Mouse (Mus musculus): ENCODE data around the gene Abhd14a. TPM values are rescaled to one million over a fixed set of nuclear protein-coding genes. Genes with fewer than 3 reads are reported as not detected.

Abhd14a gene
- total and polyA plus RNA-seq, 2 experiments from 2014 or later, result 54.4 to 84.1 TPM

DNA sequence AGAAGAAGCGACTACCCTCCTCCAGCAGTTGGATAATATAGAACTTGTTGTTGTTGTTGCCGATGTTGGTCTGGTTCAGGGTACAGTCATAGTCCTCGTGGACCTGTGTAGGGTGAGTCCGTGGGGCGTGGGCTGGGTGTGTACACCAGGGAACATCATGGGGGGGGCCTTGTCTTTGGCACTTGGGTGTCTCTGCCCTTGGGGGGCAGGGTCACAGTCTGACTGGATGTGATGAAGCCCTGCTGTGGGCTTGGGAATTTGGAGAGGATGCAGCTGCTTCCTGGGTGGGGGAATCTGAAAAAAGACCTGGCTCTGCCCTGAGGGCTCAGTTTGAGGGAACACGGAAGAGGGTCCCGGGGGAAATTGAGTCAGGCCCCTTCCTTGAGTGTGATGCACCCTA, 27.6 kb upstream of the Abhd14a start:
- ATAC-seq, result no peak
- Histone ChIP-seq H3K4me2 (ENCODE audit: low read depth) (no peak overlapping the region), H3K9ac (no peak overlapping the region), H3K27ac (ENCODE audit: low read depth, low read length) (no peak overlapping the region), H3K4me3 (ENCODE audit: low read depth, low read length) (no peak overlapping the region), H3K27me3 (ENCODE audit: insufficient read depth, low read length) (no peaks in the 10 kb centered on the region), H3K4me1 (ENCODE audit: insufficient read depth) (peaks cover 5% of the 10 kb centered on the region; the same call in 1 of the 2 replicates), H3K36me3 (ENCODE audit: insufficient read depth) (no peaks in the 10 kb centered on the region), H3K9me3 (ENCODE audit: low read length) (no peaks in the 10 kb centered on the region)
- WGBS, result 65% methylated on average over 7 of the region's 7 CpGs
- DNase-seq, result no peak
- no peak for TF ChIP-seq CTCF (IDR thresholded peaks at IDR 0.05; ENCODE audit: low read depth)

DNA sequence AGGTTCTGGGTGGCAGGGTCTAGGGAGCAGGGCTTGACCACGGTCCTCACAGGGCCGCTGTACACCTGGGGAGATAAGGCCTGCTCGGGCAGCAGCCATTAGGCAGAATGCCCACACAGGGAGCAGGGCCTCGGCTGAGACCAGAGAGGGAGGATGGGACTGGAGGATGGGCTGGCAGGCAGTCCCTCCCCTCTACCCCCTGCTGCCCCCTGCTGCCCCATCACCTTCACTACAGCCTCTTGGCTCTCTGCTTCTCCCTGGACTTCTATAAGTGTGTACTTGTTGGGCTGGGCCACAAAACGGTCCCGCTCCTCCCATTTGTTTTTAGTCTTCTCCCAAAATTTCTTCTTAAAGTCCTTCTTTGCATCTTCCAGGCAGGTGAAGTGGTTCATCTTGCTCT, 27.0 kb upstream of the Abhd14a start:
- Histone ChIP-seq H3K4me3 (ENCODE audit: low read depth, low read length) (no peak overlapping the region), H3K4me2 (ENCODE audit: low read depth) (no peak overlapping the region), H3K27me3 (ENCODE audit: insufficient read depth, low read length) (no peaks in the 10 kb centered on the region), H3K9ac (no peak overlapping the region), H3K27ac (ENCODE audit: low read depth, low read length) (no peak overlapping the region), H3K36me3 (ENCODE audit: insufficient read depth) (no peaks in the 10 kb centered on the region), H3K4me1 (ENCODE audit: insufficient read depth) (peaks cover 5% of the 10 kb centered on the region; the same call in 1 of the 2 replicates), H3K9me3 (ENCODE audit: low read length) (no peaks in the 10 kb centered on the region)
- TF ChIP-seq CTCF (IDR thresholded peaks at IDR 0.05; ENCODE audit: low read depth), result peak; percentile 63
- ATAC-seq (no peak), DNase-seq (peak; percentile 51)
- 9% methylated on average over 6 of the region's 6 CpGs for WGBS

DNA sequence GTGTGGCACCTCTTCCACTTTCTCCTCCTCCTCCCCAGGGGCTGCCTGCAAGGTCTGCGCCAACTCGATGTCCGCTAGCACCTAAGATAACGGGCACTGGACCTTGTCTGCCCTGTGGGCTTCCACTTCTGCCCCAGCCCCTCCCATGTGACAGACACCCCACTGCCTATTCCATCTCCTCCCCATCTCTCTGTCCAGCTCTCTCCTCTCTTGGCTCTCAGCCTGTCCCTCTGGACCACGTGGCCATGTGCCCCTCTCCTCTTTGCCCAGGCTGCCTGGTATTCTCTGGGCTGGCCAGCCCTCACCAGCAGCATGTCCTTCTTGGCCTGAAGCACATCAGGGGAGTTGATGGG, 26.3 kb upstream of the Abhd14a start:
- no peaks in the 10 kb centered on the region for H3K36me3 ChIP-seq (ENCODE audit: insufficient read depth)
- H3K4me2 ChIP-seq (ENCODE audit: low read depth), result no peak overlapping the region
- 80% methylated on average over 5 of the region's 5 CpGs for WGBS
- no peak for DNase-seq
- H3K27me3 ChIP-seq (ENCODE audit: insufficient read depth, low read length), result no peaks in the 10 kb centered on the region
- no peaks in the 10 kb centered on the region for H3K9me3 ChIP-seq (ENCODE audit: low read length)
- H3K9ac ChIP-seq, result no peak overlapping the region
- no peak overlapping the region for H3K4me3 ChIP-seq (ENCODE audit: low read depth, low read length)
- TF ChIP-seq CTCF (IDR thresholded peaks at IDR 0.05; ENCODE audit: low read depth), result no peak
- no peak overlapping the region for H3K27ac ChIP-seq (ENCODE audit: low read depth, low read length)
- no peak for ATAC-seq
- H3K4me1 ChIP-seq (ENCODE audit: insufficient read depth), result peaks cover 5% of the 10 kb centered on the region; the same call in 1 of the 2 replicates

GRCm38 (mm10) chr9:106473081-106473752, 25.7 kb upstream of the Abhd14a start:
- H3K36me3 ChIP-seq (ENCODE audit: insufficient read depth), result no peaks in the 10 kb centered on the region
- H3K27ac ChIP-seq (ENCODE audit: low read depth, low read length), result no peak overlapping the region
- H3K4me1 ChIP-seq (ENCODE audit: insufficient read depth), result peaks cover 4% of the 10 kb centered on the region; the same call in 1 of the 2 replicates
- no peak for ATAC-seq
- no peak for TF ChIP-seq CTCF (IDR thresholded peaks at IDR 0.05; ENCODE audit: low read depth)
- no peaks in the 10 kb centered on the region for H3K27me3 ChIP-seq (ENCODE audit: insufficient read depth, low read length)
- WGBS, result 89% methylated on average over 16 of the region's 16 CpGs
- no peak for DNase-seq
- no peak overlapping the region for H3K9ac ChIP-seq
- H3K4me2 ChIP-seq (ENCODE audit: low read depth), result no peak overlapping the region
- H3K9me3 ChIP-seq (ENCODE audit: low read length), result no peaks in the 10 kb centered on the region
- no peak overlapping the region for H3K4me3 ChIP-seq (ENCODE audit: low read depth, low read length)

- no peaks in the 10 kb centered on the region for H3K27me3 ChIP-seq (ENCODE audit: insufficient read depth, low read length)
- H3K4me3 ChIP-seq (ENCODE audit: low read depth, low read length), result no peak overlapping the region
- H3K4me1 ChIP-seq (ENCODE audit: insufficient read depth), result no peaks in the 10 kb centered on the region
- no peak for TF ChIP-seq CTCF (IDR thresholded peaks at IDR 0.05; ENCODE audit: low read depth)
- ATAC-seq (no peak), DNase-seq (no peak)
- no peak overlapping the region for H3K4me2 ChIP-seq (ENCODE audit: low read depth)
- H3K36me3 ChIP-seq (ENCODE audit: insufficient read depth), result no peaks in the 10 kb centered on the region
- WGBS, result 63% methylated on average over 4 of the region's 4 CpGs
- H3K9me3 ChIP-seq (ENCODE audit: low read length), result no peaks in the 10 kb centered on the region
- no peak overlapping the region for H3K9ac ChIP-seq
- H3K27ac ChIP-seq (ENCODE audit: low read depth, low read length), result no peak overlapping the region
Observed at GRCm38 (mm10) chr9:106472321-106472720, 24.8 kb upstream of the Abhd14a start.

DNA sequence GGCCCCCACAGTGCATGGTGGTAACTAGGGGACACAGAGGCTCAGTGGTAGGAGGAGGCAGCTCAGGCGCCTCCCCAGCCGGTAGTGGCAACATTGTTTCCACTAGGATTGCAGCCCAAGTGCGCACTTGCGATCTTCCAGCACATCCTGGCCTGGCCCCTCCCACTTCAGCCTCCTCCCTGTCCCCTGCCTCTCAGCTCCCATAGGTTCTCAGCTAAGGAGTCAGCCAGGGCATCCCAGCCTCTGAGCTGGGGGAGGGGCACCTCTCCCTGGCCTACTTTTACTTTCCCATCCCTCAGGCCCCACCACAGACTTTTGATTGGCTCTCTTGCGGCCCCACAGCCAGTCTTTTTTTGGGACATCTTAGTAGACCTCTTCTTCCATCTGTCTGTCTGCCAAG, 24.4 kb upstream of the Abhd14a start:
- Histone ChIP-seq H3K9me3 (ENCODE audit: low read length) (no peaks in the 10 kb centered on the region), H3K27ac (ENCODE audit: low read depth, low read length) (no peak overlapping the region), H3K36me3 (ENCODE audit: insufficient read depth) (no peaks in the 10 kb centered on the region), H3K27me3 (ENCODE audit: insufficient read depth, low read length) (no peaks in the 10 kb centered on the region), H3K4me2 (ENCODE audit: low read depth) (no peak overlapping the region), H3K4me1 (ENCODE audit: insufficient read depth) (no peaks in the 10 kb centered on the region), H3K9ac (no peak overlapping the region), H3K4me3 (ENCODE audit: low read depth, low read length) (no peak overlapping the region)
- no peak for ATAC-seq
- TF ChIP-seq CTCF (IDR thresholded peaks at IDR 0.05; ENCODE audit: low read depth), result no peak
- DNase-seq, result no peak
- 24% methylated on average over 5 of the region's 5 CpGs for WGBS

DNA sequence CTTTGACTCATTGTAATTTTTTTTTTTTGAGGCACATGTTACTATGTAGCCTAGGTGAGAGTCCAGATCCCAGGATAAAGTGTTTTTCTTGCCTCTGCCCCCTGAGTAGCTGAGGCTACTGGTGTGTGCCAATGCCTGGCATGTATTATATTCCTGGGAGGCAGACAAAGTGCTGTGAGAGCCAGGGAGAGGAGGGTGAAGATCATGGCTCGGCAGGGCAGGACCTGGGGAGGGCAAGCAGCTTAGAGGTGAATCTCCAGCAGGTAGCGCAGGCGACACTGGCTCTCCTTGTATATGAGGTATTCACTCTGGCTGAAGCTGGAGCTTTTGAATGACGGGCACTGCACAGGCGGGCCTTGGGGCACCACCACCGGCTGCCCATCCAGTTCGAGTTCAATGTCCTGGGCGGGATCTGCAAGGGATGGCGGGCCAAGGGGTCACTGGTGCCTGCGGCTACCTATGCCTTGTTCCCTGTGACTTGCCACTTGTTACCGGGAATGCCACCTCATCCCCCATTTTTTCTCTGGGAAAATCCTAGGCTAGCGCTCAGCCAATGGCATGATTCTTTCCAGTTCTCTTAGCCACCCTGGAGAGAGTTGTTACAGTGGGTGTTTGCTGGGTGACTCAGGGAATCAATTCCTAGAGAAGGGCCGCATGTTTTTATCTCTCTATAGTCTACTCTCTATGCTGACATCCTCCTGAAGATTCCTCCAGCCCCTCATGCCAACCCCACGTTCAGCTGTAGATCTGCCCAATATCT, 23.7 kb upstream of the Abhd14a start:
- Histone ChIP-seq H3K9me3 (ENCODE audit: low read length) (no peaks in the 10 kb centered on the region), H3K9ac (no peak overlapping the region), H3K27me3 (ENCODE audit: insufficient read depth, low read length) (no peaks in the 10 kb centered on the region), H3K4me2 (ENCODE audit: low read depth) (no peak overlapping the region), H3K27ac (ENCODE audit: low read depth, low read length) (no peak overlapping the region), H3K36me3 (ENCODE audit: insufficient read depth) (no peaks in the 10 kb centered on the region), H3K4me1 (ENCODE audit: insufficient read depth) (no peaks in the 10 kb centered on the region), H3K4me3 (ENCODE audit: low read depth, low read length) (no peak overlapping the region)
- no peak for ATAC-seq
- DNase-seq, result no peak
- WGBS, result 59% methylated on average over 14 of the region's 14 CpGs
- no peak for TF ChIP-seq CTCF (IDR thresholded peaks at IDR 0.05; ENCODE audit: low read depth)
